Mouse (Mus musculus) common myeloid progenitor, adult 5-6 weeks (primary cell): Measurements from ENCODE around the gene Slc9a9. TPM values are rescaled to one million over a fixed set of nuclear protein-coding genes. Genes with fewer than 3 reads are reported as not detected.
A peak's percentile ranks its signal among the peaks of the same experiment; 100 is the strongest.

Experiments
- ATAC-seq: replicated peaks from 2 replicates; pipeline ENCODE4 v1.8.0; 2016; ENCODE audit warnings: low read depth, mild to moderate bottlenecking, moderate TSS enrichment, inconsistent platforms; ENCODE audit not compliant: poor library complexity, severe bottlenecking
- total RNA-seq: library from RNA; stranded (forward); fragments of 200-1000, 187-1606 nt; gene quantifications from 2 replicates; pipeline ENCODE4 v1.2.3, GENCODE M21; 2017

Slc9a9 gene
- total RNA-seq, 1 experiment from 2014 or later = 13.7 TPM

GRCm38 (mm10) chr9:94790966-94791365 lies 121.3 kb downstream of the Slc9a9 start:
- no peak for ATAC-seq

GRCm38 (mm10) chr9:94803073-94803472 lies 133.4 kb downstream of the Slc9a9 start:
- ATAC-seq = no peak

- ATAC-seq = no peak
Observed at GRCm38 (mm10) chr9:94805506-94805905, 135.8 kb downstream of the Slc9a9 start.

GRCm38 (mm10) chr9:94815518-94815917 lies 145.8 kb downstream of the Slc9a9 start:
- ATAC-seq = no peak

- ATAC-seq = no peak
Observed at GRCm38 (mm10) chr9:94821268-94821667, 151.6 kb downstream of the Slc9a9 start.

GRCm38 (mm10) chr9:94833836-94834235 lies 164.1 kb downstream of the Slc9a9 start:
- no peak for ATAC-seq

- ATAC-seq = no peak
Observed at GRCm38 (mm10) chr9:94837384-94837783, 167.7 kb downstream of the Slc9a9 start.

GRCm38 (mm10) chr9:94838479-94839031 lies 168.8 kb downstream of the Slc9a9 start:
- no peak for ATAC-seq

GRCm38 (mm10) chr9:94839204-94839603 lies 169.5 kb downstream of the Slc9a9 start:
- no peak for ATAC-seq

GRCm38 (mm10) chr9:94840398-94840797 lies 170.7 kb downstream of the Slc9a9 start:
- no peak for ATAC-seq

GRCm38 (mm10) chr9:94840972-94841371 lies 171.3 kb downstream of the Slc9a9 start:
- no peak for ATAC-seq

GRCm38 (mm10) chr9:94844176-94844575 lies 174.5 kb downstream of the Slc9a9 start:
- no peak for ATAC-seq

- ATAC-seq = no peak
Observed at GRCm38 (mm10) chr9:94847624-94848023, 177.9 kb downstream of the Slc9a9 start.

- ATAC-seq = no peak
Observed at GRCm38 (mm10) chr9:94851550-94851949, 181.8 kb downstream of the Slc9a9 start.

- ATAC-seq = no peak
Observed at GRCm38 (mm10) chr9:94856093-94856492, 186.4 kb downstream of the Slc9a9 start.

- no peak for ATAC-seq
Observed at GRCm38 (mm10) chr9:94868557-94868956, 198.8 kb downstream of the Slc9a9 start.

- peak; percentile 58; the same call in 1 of the 2 replicates for ATAC-seq
Observed at GRCm38 (mm10) chr9:94869023-94869799, 199.5 kb downstream of the Slc9a9 start.

- ATAC-seq = no peak
Observed at GRCm38 (mm10) chr9:94882517-94882916, 212.8 kb downstream of the Slc9a9 start.

- ATAC-seq = no peak
Observed at GRCm38 (mm10) chr9:94883435-94883834, 213.7 kb downstream of the Slc9a9 start.

GRCm38 (mm10) chr9:94885151-94885550 lies 215.4 kb downstream of the Slc9a9 start:
- no peak for ATAC-seq

- no peak for ATAC-seq
Observed at GRCm38 (mm10) chr9:94889647-94890046, 219.9 kb downstream of the Slc9a9 start.

- ATAC-seq = peak; percentile 65
Observed at GRCm38 (mm10) chr9:94895882-94896281, 226.2 kb downstream of the Slc9a9 start.
